Mouse (Mus musculus) forebrain, postnatal 0 days (tissue): ENCODE data around the gene Prss41. TPM values are rescaled to one million over a fixed set of nuclear protein-coding genes. Genes with fewer than 3 reads are reported as not detected.

ENCODE experiments used
- ATAC-seq: fragments of 200-750 bp; cut with Nextera tagmentation; 2 replicates; pipeline ENCODE4 v1.8.0; 2017; ENCODE audit warnings: mild to moderate bottlenecking, moderate library complexity
- DNase-seq: peaks from one replicate; pipeline ENCODE4 v3.0.0-alpha.2; 2015
- H3K27ac ChIP-seq: fragments of 300-500 bp; sonication (generic); 2 replicates; pipeline ENCODE4 v1.5.1; 2014; ENCODE audit warnings: low read depth, mild to moderate bottlenecking, antibody characterized with exemption, low read length, moderate library complexity, mixed read lengths
- H3K27me3 ChIP-seq: fragments of 300-500 bp; sonication (generic); 2 replicates; pipeline ENCODE4 v1.6.1; 2014; ENCODE audit warnings: mild to moderate bottlenecking, low read length, mixed read lengths; ENCODE audit not compliant: insufficient read depth
- H3K36me3 ChIP-seq: fragments of 300-500 bp; sonication (generic); 2 replicates; pipeline ENCODE4 v1.6.1; 2014; ENCODE audit warnings: mild to moderate bottlenecking, moderate library complexity; ENCODE audit not compliant: insufficient read depth
- H3K4me1 ChIP-seq: fragments of 300-500 bp; sonication (generic); 2 replicates; pipeline ENCODE4 v1.6.1; 2014; ENCODE audit warnings: antibody characterized with exemption; ENCODE audit not compliant: insufficient read depth
- H3K4me2 ChIP-seq: fragments of 300-500 bp; sonication (generic); 2 replicates; pipeline ENCODE4 v1.6.1; 2014; ENCODE audit warnings: low read depth, mild to moderate bottlenecking, moderate library complexity
- H3K4me3 ChIP-seq: fragments of 300-500 bp; sonication (generic); 2 replicates; pipeline ENCODE4 v1.5.1; 2014; ENCODE audit warnings: low read depth, low read length, mixed read lengths
- H3K9ac ChIP-seq: fragments of 300-500 bp; sonication (generic); 2 replicates; pipeline ENCODE4 v1.6.1; 2014; ENCODE audit warnings: mild to moderate bottlenecking
- H3K9me3 ChIP-seq: fragments of 300-500 bp; sonication (generic); 2 replicates; pipeline ENCODE4 v1.6.1; 2016; ENCODE audit warnings: low read length
- CTCF ChIP-seq: sonication (generic); IDR thresholded peaks from 2 replicates; pipeline ENCODE4 v1.5.1; 2016; ENCODE audit warnings: antibody characterized with exemption, control low read depth, low read depth
- WGBS: fragments of 180-500 bp; shearing (Covaris S2); extraction: QIAGEN DNeasy Blood & Tissue Kit; methylation state at CpG from one replicate; pipeline ENCODE4 v1.1.7; 2014; 5-methylcytosine and 5-hydroxymethylcytosine counted together
- polyA plus RNA-seq: library from polyadenylated mRNA; unstranded; fragments of >200 nt; fragmentation: Nextera tagmentation; extraction: Ambion mirVana; gene quantifications from 2 replicates; pipeline ENCODE4 v1.2.1, GENCODE M21; 2015
- total RNA-seq: library from RNA; depleted of rRNA; stranded (reverse); fragments of >200 nt; gene quantifications from 2 replicates; pipeline ENCODE4 v1.2.3, GENCODE M21; 2014

Prss41 gene
- total and polyA plus RNA-seq, 2 experiments from 2014 or later: 1.0 to 1.3 TPM

- Histone ChIP-seq H3K4me2 (no peak overlapping the region), H3K9me3 (no peaks in the 10 kb centered on the region), H3K4me3 (no peak overlapping the region), H3K4me1 (peaks cover 8% of the 10 kb centered on the region), H3K9ac (no peak overlapping the region), H3K27me3 (no peaks in the 10 kb centered on the region), H3K36me3 (peaks cover 58% of the 10 kb centered on the region), H3K27ac (no peak overlapping the region)
- no peak for DNase-seq
- WGBS: 82% methylated on average over 4 of the region's 4 CpGs
- no peak for ATAC-seq
- TF ChIP-seq CTCF: no peak
These were observed 18.4 kb downstream of the Prss41 start for GRCm38 (mm10) chr17:23825591-23825990.

- no peak overlapping the region for H3K4me3 ChIP-seq
- no peak overlapping the region for H3K9ac ChIP-seq
- H3K4me2 ChIP-seq: no peak overlapping the region
- ATAC-seq: no peak
- DNase-seq: no peak
- H3K9me3 ChIP-seq: peaks cover 7% of the 10 kb centered on the region; the same call in 1 of the 2 replicates
- WGBS: 89% methylated on average over 12 of the region's 12 CpGs
- no peak overlapping the region for H3K27ac ChIP-seq
- no peaks in the 10 kb centered on the region for H3K27me3 ChIP-seq
- no peak for TF ChIP-seq CTCF
- H3K4me1 ChIP-seq: peaks cover 8% of the 10 kb centered on the region
- peaks cover 78% of the 10 kb centered on the region for H3K36me3 ChIP-seq
These were observed 20.4 kb downstream of the Prss41 start for GRCm38 (mm10) chr17:23823614-23824013.

GRCm38 (mm10) chr17:23823018-23823417 is 21.0 kb downstream of the Prss41 start:
- WGBS: 85% methylated on average over 16 of the region's 16 CpGs
- Histone ChIP-seq H3K4me1 (peaks cover 8% of the 10 kb centered on the region), H3K27me3 (no peaks in the 10 kb centered on the region), H3K9ac (no peak overlapping the region), H3K9me3 (peaks cover 10% of the 10 kb centered on the region), H3K4me2 (no peak overlapping the region), H3K4me3 (no peak overlapping the region), H3K27ac (no peak overlapping the region), H3K36me3 (peaks cover 84% of the 10 kb centered on the region)
- TF ChIP-seq CTCF: no peak
- DNase-seq (no peak), ATAC-seq (no peak; the same call in 1 of the 2 replicates)

GRCm38 (mm10) chr17:23822094-23822493 is 21.9 kb downstream of the Prss41 start:
- Histone ChIP-seq H3K9ac (no peak overlapping the region), H3K27ac (no peak overlapping the region), H3K9me3 (peaks cover 10% of the 10 kb centered on the region), H3K4me2 (no peak overlapping the region), H3K36me3 (peaks cover 93% of the 10 kb centered on the region), H3K27me3 (no peaks in the 10 kb centered on the region), H3K4me3 (no peak overlapping the region), H3K4me1 (no peaks in the 10 kb centered on the region)
- ATAC-seq: no peak
- DNase-seq: no peak
- no peak for TF ChIP-seq CTCF
- 82% methylated on average over 6 of the region's 6 CpGs for WGBS

GRCm38 (mm10) chr17:23820731-23821130 is 23.2 kb downstream of the Prss41 start:
- Histone ChIP-seq H3K9me3 (peaks cover 13% of the 10 kb centered on the region), H3K4me3 (no peak overlapping the region), H3K9ac (no peak overlapping the region), H3K4me1 (no peaks in the 10 kb centered on the region), H3K27me3 (no peaks in the 10 kb centered on the region), H3K27ac (no peak overlapping the region), H3K36me3 (peaks cover 98% of the 10 kb centered on the region), H3K4me2 (no peak overlapping the region)
- no peak for DNase-seq
- no peak for TF ChIP-seq CTCF
- ATAC-seq: no peak
- WGBS: over 99% methylated on average over 5 of the region's 5 CpGs

- DNase-seq (no peak), ATAC-seq (no peak)
- 99% methylated on average over 25 of the region's 25 CpGs for WGBS
- Histone ChIP-seq H3K4me3 (no peak overlapping the region), H3K9ac (no peak overlapping the region), H3K4me1 (no peaks in the 10 kb centered on the region), H3K4me2 (no peak overlapping the region), H3K36me3 (peaks cover 96% of the 10 kb centered on the region), H3K27ac (no peak overlapping the region), H3K27me3 (no peaks in the 10 kb centered on the region), H3K9me3 (peaks cover 15% of the 10 kb centered on the region)
- TF ChIP-seq CTCF: no peak
These were observed 24.7 kb downstream of the Prss41 start for GRCm38 (mm10) chr17:23819235-23819634.

GRCm38 (mm10) chr17:23818579-23818978 is 25.4 kb downstream of the Prss41 start:
- H3K4me3 ChIP-seq: no peak overlapping the region
- 98% methylated on average over 8 of the region's 8 CpGs for WGBS
- no peak overlapping the region for H3K9ac ChIP-seq
- no peak for ATAC-seq
- no peak overlapping the region for H3K4me2 ChIP-seq
- no peaks in the 10 kb centered on the region for H3K4me1 ChIP-seq
- no peaks in the 10 kb centered on the region for H3K27me3 ChIP-seq
- H3K27ac ChIP-seq: no peak overlapping the region
- peaks cover 95% of the 10 kb centered on the region for H3K36me3 ChIP-seq
- DNase-seq: no peak
- H3K9me3 ChIP-seq: peaks cover 15% of the 10 kb centered on the region
- no peak for TF ChIP-seq CTCF

- TF ChIP-seq CTCF: no peak
- DNase-seq: no peak
- ATAC-seq: no peak
- H3K4me3 ChIP-seq: no peak overlapping the region
- WGBS: 98% methylated on average over 16 of the region's 16 CpGs
- H3K9me3 ChIP-seq: peaks cover 15% of the 10 kb centered on the region
- H3K27me3 ChIP-seq: no peaks in the 10 kb centered on the region
- no peak overlapping the region for H3K4me2 ChIP-seq
- H3K4me1 ChIP-seq: no peaks in the 10 kb centered on the region
- peaks cover 85% of the 10 kb centered on the region for H3K36me3 ChIP-seq
- no peak overlapping the region for H3K9ac ChIP-seq
- H3K27ac ChIP-seq: no peak overlapping the region
These were observed 28.3 kb downstream of the Prss41 start for GRCm38 (mm10) chr17:23815641-23816040.
